Mouse (Mus musculus) forebrain, embryonic 11.5 days (tissue): ENCODE measurements around the gene Tmem63a. TPM values are rescaled to one million over a fixed set of nuclear protein-coding genes. Genes with fewer than 3 reads are reported as not detected.

Source experiments
- ATAC-seq: fragments of 200-750 bp; cut with Nextera tagmentation; replicated peaks from 2 replicates; pipeline ENCODE4 v1.8.0; 2017; ENCODE audit warnings: moderate TSS enrichment; ENCODE audit not compliant: low FRiP score
- DNase-seq: peaks from one replicate; pipeline ENCODE4 v3.0.0-alpha.2; 2017; ENCODE audit warnings: low spot score
- H3K27ac ChIP-seq: fragments of 300-500 bp; sonication (generic); 2 replicates; pipeline ENCODE4 v1.5.1; 2014; ENCODE audit warnings: low read depth, low read length
- H3K27me3 ChIP-seq: fragments of 300-500 bp; sonication (generic); 2 replicates; pipeline ENCODE4 v1.6.1; 2014; ENCODE audit warnings: mild to moderate bottlenecking, low read length, mixed read lengths; ENCODE audit not compliant: control insufficient read depth, insufficient read depth
- H3K36me3 ChIP-seq: fragments of 300-500 bp; sonication (generic); 2 replicates; pipeline ENCODE4 v1.6.1; 2014; ENCODE audit warnings: mild to moderate bottlenecking, low read length, moderate library complexity, mixed read lengths; ENCODE audit not compliant: control insufficient read depth, insufficient read depth
- H3K4me1 ChIP-seq: fragments of 300-500 bp; sonication (generic); replicated peaks from 2 replicates; pipeline ENCODE4 v1.6.1; 2014; ENCODE audit warnings: low read length, mixed read lengths; ENCODE audit not compliant: control insufficient read depth, insufficient read depth
- H3K4me2 ChIP-seq: fragments of 300-500 bp; sonication (generic); 2 replicates; pipeline ENCODE4 v1.6.1; 2014; ENCODE audit warnings: low read depth, mild to moderate bottlenecking, low read length, moderate library complexity, mixed read lengths; ENCODE audit not compliant: severe bottlenecking
- H3K4me3 ChIP-seq: fragments of 300-500 bp; sonication (generic); 2 replicates; pipeline ENCODE4 v1.5.1; 2014; ENCODE audit warnings: low read depth, low read length
- H3K9ac ChIP-seq: fragments of 300-500 bp; sonication (generic); 2 replicates; pipeline ENCODE4 v1.6.1; 2014; ENCODE audit warnings: low read length
- H3K9me3 ChIP-seq: fragments of 300-500 bp; sonication (generic); 2 replicates; pipeline ENCODE4 v1.6.1; 2016; ENCODE audit warnings: low read length, mixed read lengths; ENCODE audit not compliant: control insufficient read depth
- WGBS: fragments of 180-500 bp; shearing (Covaris S2); extraction: QIAGEN DNeasy Blood & Tissue Kit; methylation state at CpG from one replicate; pipeline ENCODE4 v1.1.7; 2014; 5-methylcytosine and 5-hydroxymethylcytosine counted together
- polyA plus RNA-seq: library from polyadenylated mRNA; unstranded; fragments of >200 nt; fragmentation: Nextera tagmentation; extraction: Ambion mirVana; gene quantifications from 2 replicates; pipeline ENCODE4 v1.2.1, GENCODE M21; 2014

Gene Tmem63a
- polyA plus RNA-seq, 1 experiment from 2014 or later: 2.7 TPM

- Histone ChIP-seq H3K4me3 (no peak overlapping the region), H3K36me3 (no peaks in the 10 kb centered on the region), H3K27ac (no peak overlapping the region), H3K9ac (no peak overlapping the region), H3K4me1 (peaks cover 3% of the 10 kb centered on the region; the same call in 1 of the 2 replicates), H3K27me3 (no peaks in the 10 kb centered on the region), H3K4me2 (no peak overlapping the region), H3K9me3 (no peaks in the 10 kb centered on the region)
- ATAC-seq: no peak
- DNase-seq: no peak
- 81% methylated on average over 3 of the region's 3 CpGs for WGBS
Measured at GRCm38 (mm10) chr1:180957989-180958388, 15.8 kb downstream of the Tmem63a start.

- 63% methylated on average over 3 of the region's 3 CpGs for WGBS
- no peaks in the 10 kb centered on the region for H3K9me3 ChIP-seq
- no peak overlapping the region for H3K27ac ChIP-seq
- no peak overlapping the region for H3K9ac ChIP-seq
- H3K4me1 ChIP-seq: peaks cover 3% of the 10 kb centered on the region; the same call in 1 of the 2 replicates
- ATAC-seq (no peak), DNase-seq (no peak)
- H3K27me3 ChIP-seq: no peaks in the 10 kb centered on the region
- H3K4me2 ChIP-seq: no peak overlapping the region
- H3K36me3 ChIP-seq: no peaks in the 10 kb centered on the region
- no peak overlapping the region for H3K4me3 ChIP-seq
Measured at GRCm38 (mm10) chr1:180958797-180959196, 16.7 kb downstream of the Tmem63a start.

GRCm38 (mm10) chr1:180965786-180966185 lies 23.6 kb downstream of the Tmem63a start:
- H3K27me3 ChIP-seq: no peaks in the 10 kb centered on the region
- no peaks in the 10 kb centered on the region for H3K4me1 ChIP-seq
- ATAC-seq (no peak), DNase-seq (no peak)
- no peak overlapping the region for H3K4me3 ChIP-seq
- H3K9me3 ChIP-seq: no peaks in the 10 kb centered on the region
- no peak overlapping the region for H3K27ac ChIP-seq
- 87% methylated on average over 3 of the region's 3 CpGs for WGBS
- H3K9ac ChIP-seq: no peak overlapping the region
- no peaks in the 10 kb centered on the region for H3K36me3 ChIP-seq
- no peak overlapping the region for H3K4me2 ChIP-seq

- WGBS: 66% methylated on average over 3 of the region's 3 CpGs
- Histone ChIP-seq H3K4me1 (no peaks in the 10 kb centered on the region), H3K27ac (no peak overlapping the region), H3K9ac (no peak overlapping the region), H3K36me3 (no peaks in the 10 kb centered on the region), H3K27me3 (no peaks in the 10 kb centered on the region), H3K9me3 (no peaks in the 10 kb centered on the region), H3K4me3 (no peak overlapping the region), H3K4me2 (no peak overlapping the region)
- ATAC-seq (no peak), DNase-seq (no peak)
Measured at GRCm38 (mm10) chr1:180966542-180966941, 24.4 kb downstream of the Tmem63a start.

GRCm38 (mm10) chr1:180967261-180967660 lies 25.1 kb downstream of the Tmem63a start:
- Histone ChIP-seq H3K9ac (no peak overlapping the region), H3K36me3 (no peaks in the 10 kb centered on the region), H3K4me1 (no peaks in the 10 kb centered on the region), H3K4me2 (no peak overlapping the region), H3K4me3 (no peak overlapping the region), H3K27me3 (no peaks in the 10 kb centered on the region), H3K9me3 (no peaks in the 10 kb centered on the region), H3K27ac (no peak overlapping the region)
- ATAC-seq: no peak
- WGBS: 89% methylated on average over 7 of the region's 7 CpGs
- DNase-seq: no peak

- no peak overlapping the region for H3K4me3 ChIP-seq
- DNase-seq: no peak
- no peaks in the 10 kb centered on the region for H3K9me3 ChIP-seq
- 73% methylated on average over 10 of the region's 11 CpGs for WGBS
- no peak overlapping the region for H3K4me2 ChIP-seq
- no peak overlapping the region for H3K9ac ChIP-seq
- no peaks in the 10 kb centered on the region for H3K4me1 ChIP-seq
- ATAC-seq: no peak
- no peaks in the 10 kb centered on the region for H3K27me3 ChIP-seq
- H3K27ac ChIP-seq: no peak overlapping the region
- H3K36me3 ChIP-seq: no peaks in the 10 kb centered on the region
Measured at GRCm38 (mm10) chr1:180972941-180973340, 30.8 kb downstream of the Tmem63a start.

- Histone ChIP-seq H3K4me3 (no peak overlapping the region), H3K9me3 (no peaks in the 10 kb centered on the region), H3K27me3 (no peaks in the 10 kb centered on the region), H3K27ac (no peak overlapping the region), H3K9ac (no peak overlapping the region), H3K4me1 (no peaks in the 10 kb centered on the region), H3K36me3 (no peaks in the 10 kb centered on the region), H3K4me2 (no peak overlapping the region)
- peak; percentile 65; the same call in 1 of the 2 replicates for ATAC-seq
- DNase-seq: peak; percentile 63
- 58% methylated on average over 14 of the region's 14 CpGs for WGBS
Measured at GRCm38 (mm10) chr1:180974126-180974746, 32.1 kb downstream of the Tmem63a start.

GRCm38 (mm10) chr1:180976110-180976679 lies 34.1 kb downstream of the Tmem63a start:
- WGBS: 66% methylated on average over 4 of the region's 4 CpGs
- Histone ChIP-seq H3K27ac (no peak overlapping the region), H3K36me3 (no peaks in the 10 kb centered on the region), H3K4me2 (no peak overlapping the region), H3K4me1 (no peaks in the 10 kb centered on the region), H3K9ac (no peak overlapping the region), H3K4me3 (no peak overlapping the region), H3K27me3 (no peaks in the 10 kb centered on the region), H3K9me3 (no peaks in the 10 kb centered on the region)
- ATAC-seq: no peak
- DNase-seq: no peak
